Mouse (Mus musculus) intestine, embryonic 14.5 days (tissue): Measurements from ENCODE around the gene BC048562. TPM values are rescaled to one million over a fixed set of nuclear protein-coding genes. Genes with fewer than 3 reads are reported as not detected.

Experiments
- ATAC-seq: fragments of 200-750 bp; cut with Nextera tagmentation; replicated peaks from 2 replicates; pipeline ENCODE4 v1.8.0; 2017; ENCODE audit warnings: low read depth, moderate number of reproducible peaks, moderate TSS enrichment, moderate library complexity; ENCODE audit not compliant: low FRiP score, low TSS enrichment
- DNase-seq: peaks from one replicate; pipeline ENCODE4 v3.0.0-alpha.2; 2018; ENCODE audit warnings: low spot score
- H3K27ac ChIP-seq: fragments of 300-500 bp; sonication (generic); 2 replicates; pipeline ENCODE4 v1.5.1; 2014; ENCODE audit warnings: low read depth, mild to moderate bottlenecking, control low read depth
- H3K27me3 ChIP-seq: fragments of 300-500 bp; sonication (generic); replicated peaks from 2 replicates; pipeline ENCODE4 v1.6.1; 2014; ENCODE audit warnings: low read length, control low read depth; ENCODE audit not compliant: control insufficient read depth, insufficient read depth
- H3K36me3 ChIP-seq: fragments of 300-500 bp; sonication (generic); 2 replicates; pipeline ENCODE4 v1.6.1; 2014; ENCODE audit warnings: low read length, control low read depth; ENCODE audit not compliant: control insufficient read depth, insufficient read depth
- H3K4me1 ChIP-seq: fragments of 300-500 bp; sonication (generic); replicated peaks from 2 replicates; pipeline ENCODE4 v1.6.1; 2014; ENCODE audit warnings: low read length, control low read depth, mixed read lengths; ENCODE audit not compliant: control insufficient read depth, insufficient read depth
- H3K4me2 ChIP-seq: fragments of 300-500 bp; sonication (generic); 2 replicates; pipeline ENCODE4 v1.6.1; 2014; ENCODE audit warnings: low read length
- H3K4me3 ChIP-seq: fragments of 300-500 bp; sonication (generic); 2 replicates; pipeline ENCODE4 v1.5.1; 2014; ENCODE audit warnings: low read depth, low read length, control low read depth, mixed read lengths
- H3K9ac ChIP-seq: fragments of 300-500 bp; sonication (generic); 2 replicates; pipeline ENCODE4 v1.6.1; 2014; ENCODE audit warnings: mild to moderate bottlenecking, low read length
- H3K9me3 ChIP-seq: fragments of 300-500 bp; sonication (generic); 2 replicates; pipeline ENCODE4 v1.6.1; 2016; ENCODE audit warnings: low read length, control low read depth; ENCODE audit not compliant: control insufficient read depth
- WGBS: fragments of 180-500 bp; shearing (Covaris S2); extraction: QIAGEN DNeasy Blood & Tissue Kit; methylation state at CpG from one replicate; pipeline ENCODE4 v1.1.7; 2014; 5-methylcytosine and 5-hydroxymethylcytosine counted together
- polyA plus RNA-seq: library from polyadenylated mRNA; unstranded; fragments of >200 nt; fragmentation: Nextera tagmentation; extraction: Ambion mirVana; gene quantifications from 2 replicates; pipeline ENCODE4 v1.2.1, GENCODE M21; 2014

The BC048562 gene
- polyA plus RNA-seq, 1 experiment from 2014 or later = not detected

DNA sequence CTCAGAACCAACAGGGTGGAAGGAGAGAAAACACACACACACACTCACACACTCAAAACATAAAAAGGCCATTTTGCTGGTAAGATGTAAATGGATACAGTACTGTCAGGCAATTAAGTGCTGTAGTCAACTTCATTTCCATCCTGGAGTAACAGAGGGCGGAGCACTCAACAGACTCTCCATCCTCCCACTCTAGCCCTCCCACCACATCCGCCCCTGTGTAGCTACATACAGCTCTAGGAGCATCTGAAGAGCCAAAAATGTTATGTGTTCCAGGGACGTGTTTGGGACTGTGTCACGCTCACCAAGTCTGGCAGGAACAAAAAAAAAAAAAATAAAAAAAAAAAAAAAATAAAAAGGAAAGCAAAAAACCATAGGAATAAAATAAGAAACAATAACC lies 33.2 kb upstream of the BC048562 start:
- H3K27ac ChIP-seq = peak overlapping the region; percentile 80; the same call in 1 of the 2 replicates
- no peaks in the 10 kb centered on the region for H3K27me3 ChIP-seq
- no peak overlapping the region for H3K4me3 ChIP-seq
- WGBS = 73% methylated on average over 4 of the region's 4 CpGs
- H3K36me3 ChIP-seq = no peaks in the 10 kb centered on the region
- ATAC-seq (no peak), DNase-seq (no peak)
- H3K4me1 ChIP-seq = peaks cover 2% of the 10 kb centered on the region; the same call in 1 of the 2 replicates
- H3K9me3 ChIP-seq = no peaks in the 10 kb centered on the region
- no peak overlapping the region for H3K9ac ChIP-seq
- no peak overlapping the region for H3K4me2 ChIP-seq

DNA sequence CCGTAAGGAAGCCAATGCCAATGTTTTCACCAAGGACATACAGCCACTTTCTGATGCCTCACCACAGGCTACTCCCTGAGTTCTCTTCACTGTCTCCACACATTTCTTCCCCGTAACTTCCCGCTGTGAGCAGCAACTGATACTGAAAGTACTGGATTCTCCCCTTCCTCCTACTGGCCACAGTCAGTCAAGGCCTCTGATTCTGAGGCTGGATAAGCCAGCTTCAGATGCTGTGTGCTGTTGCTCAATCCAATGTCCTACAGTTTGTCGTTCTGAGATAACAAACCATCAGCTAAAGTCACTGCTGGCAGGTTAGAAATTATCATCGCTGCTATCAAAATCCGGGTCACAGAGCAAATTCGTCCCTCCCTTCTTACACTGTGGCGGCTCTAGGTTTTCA lies 31.8 kb upstream of the BC048562 start:
- Histone ChIP-seq H3K36me3 (no peaks in the 10 kb centered on the region), H3K4me2 (no peak overlapping the region), H3K27ac (no peak overlapping the region), H3K4me1 (peaks cover 2% of the 10 kb centered on the region; the same call in 1 of the 2 replicates), H3K9ac (no peak overlapping the region), H3K9me3 (no peaks in the 10 kb centered on the region), H3K4me3 (no peak overlapping the region), H3K27me3 (no peaks in the 10 kb centered on the region)
- 79% methylated on average over 8 of the region's 8 CpGs for WGBS
- ATAC-seq (no peak), DNase-seq (no peak)

DNA sequence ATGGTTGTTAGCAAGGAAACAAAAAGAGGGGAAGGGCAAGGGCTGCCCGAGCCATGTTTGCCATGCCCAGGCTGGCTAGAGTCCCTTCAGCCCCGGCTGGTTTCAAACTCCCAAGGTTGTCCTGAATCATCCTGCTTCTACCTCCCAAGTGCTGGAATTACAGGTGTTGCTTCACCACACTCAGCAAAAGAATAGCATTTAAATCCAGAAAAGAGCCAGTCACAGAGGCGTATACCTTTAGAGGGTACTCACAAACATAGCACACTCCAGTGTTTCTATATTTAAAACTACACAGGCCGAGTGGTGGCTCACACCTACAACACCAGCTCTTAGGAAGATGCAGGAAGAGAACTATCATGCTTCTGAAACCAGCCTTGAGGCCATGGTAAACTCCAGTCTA lies 26.7 kb upstream of the BC048562 start:
- no peak for ATAC-seq
- H3K4me3 ChIP-seq = no peak overlapping the region
- no peak for DNase-seq
- no peaks in the 10 kb centered on the region for H3K36me3 ChIP-seq
- H3K9me3 ChIP-seq = no peaks in the 10 kb centered on the region
- H3K4me1 ChIP-seq = no peaks in the 10 kb centered on the region
- H3K27ac ChIP-seq = no peak overlapping the region
- no peaks in the 10 kb centered on the region for H3K27me3 ChIP-seq
- no peak overlapping the region for H3K9ac ChIP-seq
- WGBS = 90% methylated on average over 4 of the region's 4 CpGs
- H3K4me2 ChIP-seq = no peak overlapping the region

DNA sequence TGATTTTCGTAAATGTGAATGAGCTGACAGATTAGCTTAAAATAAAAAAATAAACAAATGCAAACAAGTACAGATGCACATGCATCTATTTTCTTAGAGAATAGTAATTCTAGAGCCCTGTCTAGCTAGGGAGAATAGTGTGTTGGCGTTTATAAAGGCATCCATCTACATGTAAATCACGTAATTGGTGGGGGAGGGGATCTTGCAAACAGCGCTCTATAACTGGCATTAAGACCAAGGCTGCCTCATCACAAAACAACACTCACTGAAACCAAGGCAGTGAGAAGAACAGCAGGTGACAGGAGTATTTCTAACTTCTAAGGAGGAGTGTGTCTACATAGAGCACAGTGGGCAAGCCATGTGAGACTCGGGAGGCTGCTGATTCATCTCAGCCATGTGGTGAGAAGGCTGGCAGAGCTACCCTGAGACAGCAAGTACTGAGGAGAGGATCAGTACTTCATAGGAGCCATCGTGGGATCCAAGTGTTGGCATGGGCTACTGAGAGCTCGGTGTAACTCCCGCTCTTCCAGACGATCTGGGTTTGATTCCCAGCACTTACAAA lies 24.8 kb upstream of the BC048562 start:
- no peak for DNase-seq
- Histone ChIP-seq H3K4me2 (no peak overlapping the region), H3K4me3 (no peak overlapping the region), H3K9ac (no peak overlapping the region), H3K9me3 (no peaks in the 10 kb centered on the region), H3K27ac (no peak overlapping the region), H3K4me1 (no peaks in the 10 kb centered on the region), H3K27me3 (no peaks in the 10 kb centered on the region), H3K36me3 (no peaks in the 10 kb centered on the region)
- 77% methylated on average over 9 of the region's 9 CpGs for WGBS
- no peak for ATAC-seq

DNA sequence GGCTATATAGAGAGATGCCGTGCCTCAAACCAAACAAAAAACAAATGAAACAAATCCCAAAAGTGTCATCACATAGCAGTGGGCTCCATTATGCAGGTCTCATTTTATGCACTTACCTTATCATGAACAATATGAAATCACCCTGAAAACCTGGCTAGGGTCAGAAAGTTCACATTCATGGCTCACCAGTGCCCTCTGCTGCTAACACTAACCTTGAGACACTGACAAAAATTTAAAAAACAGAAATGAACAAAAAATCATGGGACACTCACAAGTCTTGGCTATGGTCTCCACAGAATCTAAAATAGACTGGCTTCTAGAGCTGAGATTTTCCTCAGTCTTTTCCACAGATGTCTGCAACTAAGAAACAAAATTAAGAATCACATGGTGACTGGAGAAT lies 24.1 kb upstream of the BC048562 start:
- H3K4me3 ChIP-seq = no peak overlapping the region
- no peak overlapping the region for H3K27ac ChIP-seq
- ATAC-seq = no peak
- H3K4me2 ChIP-seq = no peak overlapping the region
- no peak overlapping the region for H3K9ac ChIP-seq
- DNase-seq = no peak
- H3K4me1 ChIP-seq = no peaks in the 10 kb centered on the region
- no peaks in the 10 kb centered on the region for H3K9me3 ChIP-seq
- 71% methylated on average over 1 of the region's 1 CpGs for WGBS
- no peaks in the 10 kb centered on the region for H3K36me3 ChIP-seq
- no peaks in the 10 kb centered on the region for H3K27me3 ChIP-seq

DNA sequence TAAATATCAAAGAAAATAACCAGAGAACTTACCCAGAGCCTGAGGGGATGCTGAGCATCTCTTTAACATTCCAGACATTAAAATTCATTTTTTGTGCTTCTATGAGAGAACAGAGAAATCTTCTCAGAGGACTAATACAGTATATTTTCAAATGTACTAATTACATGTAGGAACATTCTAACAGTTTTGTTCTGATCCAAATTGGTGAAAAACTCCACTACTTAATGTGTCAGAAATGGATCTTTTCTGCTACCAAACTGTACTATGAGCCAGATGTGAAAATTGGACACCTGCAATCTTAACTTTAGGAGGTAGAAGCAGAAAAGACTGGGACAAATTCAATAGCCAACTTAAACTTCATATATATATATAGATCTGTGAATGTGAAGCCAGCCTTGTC lies 7.9 kb upstream of the BC048562 start, which contains the start of gene Ccdc36:
TSS of gene Ccdc36 (minus strand) at position 101 of the 400 bp plus-strand sequence.
- no peak for ATAC-seq
- Histone ChIP-seq H3K27ac (no peak within 1 kb of the TSS), H3K36me3 (no peaks in the 10 kb centered on the region), H3K4me2 (no peak within 1 kb of the TSS), H3K4me3 (no peak within 1 kb of the TSS), H3K27me3 (no peaks in the 10 kb centered on the region), H3K9me3 (no peaks in the 10 kb centered on the region), H3K9ac (no peak within 1 kb of the TSS), H3K4me1 (no peaks in the 10 kb centered on the region)
- DNase-seq = no peak

DNA sequence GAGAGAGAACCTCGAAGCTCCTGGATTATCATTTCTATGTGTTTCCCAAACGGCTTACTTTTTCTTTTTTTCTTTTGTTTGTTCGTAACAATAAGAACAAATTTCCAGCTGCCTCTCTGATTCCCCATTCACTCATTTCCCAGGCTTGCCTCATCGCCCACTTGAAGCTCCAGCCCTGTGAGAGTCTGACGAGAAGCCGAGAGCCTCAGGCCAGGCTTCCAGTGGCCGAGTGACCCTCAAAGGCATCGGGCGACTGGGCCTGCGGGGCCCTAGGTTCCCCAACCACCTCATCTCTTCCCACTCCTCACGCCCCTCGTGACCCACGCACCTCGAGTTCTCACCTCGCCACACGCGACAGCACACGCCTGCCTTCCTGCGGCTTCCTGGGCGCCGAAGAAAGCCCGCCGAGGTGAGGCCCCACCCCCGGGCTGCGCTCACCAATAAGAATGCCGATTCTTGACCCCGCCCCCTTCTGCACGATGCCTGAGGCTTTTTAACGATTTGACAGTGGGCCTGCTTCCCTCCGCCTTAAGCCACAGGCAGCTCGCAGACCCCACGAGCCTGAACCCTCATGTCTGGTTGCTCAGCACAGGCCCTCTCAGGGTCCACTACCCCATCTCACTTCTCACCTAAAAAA lies 4.7 kb upstream of the BC048562 start:
- Histone ChIP-seq H3K4me3 (no peak overlapping the region), H3K9ac (0 out of 2 replicates have a peak overlapping the region, but pooled peaks have one; percentile 8), H3K27me3 (no peaks in the 10 kb centered on the region), H3K4me1 (no peaks in the 10 kb centered on the region), H3K36me3 (no peaks in the 10 kb centered on the region), H3K27ac (no peak overlapping the region), H3K4me2 (peak overlapping the region; percentile 45), H3K9me3 (no peaks in the 10 kb centered on the region)
- peak; percentile 62 for DNase-seq
- peak; percentile 55 for ATAC-seq
- WGBS = 57% methylated on average over 32 of the region's 32 CpGs

DNA sequence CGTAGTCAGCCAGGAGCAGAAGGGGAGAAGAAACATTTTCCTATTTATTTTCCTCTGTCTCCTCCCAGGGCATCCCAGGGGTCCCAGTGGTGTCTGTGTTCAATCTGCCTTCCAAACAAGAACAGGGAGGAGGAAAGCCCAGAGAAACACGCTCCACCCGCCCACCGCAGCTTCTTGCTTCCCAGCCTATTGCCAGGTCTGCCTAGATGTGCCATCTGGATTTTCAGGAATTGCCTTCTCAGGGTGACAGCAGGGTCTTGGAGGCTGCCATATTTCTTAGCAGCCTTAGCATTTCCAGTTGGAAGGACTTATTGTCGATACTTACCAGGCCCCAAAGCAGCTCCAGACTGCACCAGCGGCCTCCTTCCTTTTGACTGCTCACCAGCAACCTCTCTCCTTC lies 2.9 kb downstream of the BC048562 start:
- Histone ChIP-seq H3K4me3 (no peak overlapping the region), H3K36me3 (no peaks in the 10 kb centered on the region), H3K9me3 (no peaks in the 10 kb centered on the region), H3K4me1 (no peaks in the 10 kb centered on the region), H3K27ac (no peak overlapping the region), H3K4me2 (no peak overlapping the region), H3K27me3 (no peaks in the 10 kb centered on the region), H3K9ac (no peak overlapping the region)
- DNase-seq (no peak), ATAC-seq (no peak)
- WGBS = 66% methylated on average over 6 of the region's 6 CpGs

DNA sequence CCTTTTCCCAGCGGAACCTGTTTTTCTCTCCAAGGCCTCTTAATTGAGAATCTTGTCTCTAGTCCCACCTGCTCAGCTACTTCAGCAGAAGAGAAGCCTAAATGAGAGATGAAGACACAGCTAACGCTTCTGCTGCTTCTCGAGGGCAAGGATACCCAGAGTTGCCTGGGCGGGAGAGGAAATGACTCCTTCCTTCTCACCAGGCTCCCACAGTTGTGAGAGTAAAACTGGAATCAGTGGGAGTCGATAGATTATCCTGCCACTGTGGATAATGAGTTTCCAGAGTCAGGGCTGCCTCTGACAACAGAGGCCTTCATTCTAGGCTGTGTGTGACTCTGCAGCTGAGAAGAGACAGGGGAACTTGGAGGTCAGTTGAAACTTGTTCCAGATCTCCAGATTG lies 4.2 kb downstream of the BC048562 start:
- no peak overlapping the region for H3K27ac ChIP-seq
- ATAC-seq = no peak
- H3K4me3 ChIP-seq = no peak overlapping the region
- no peaks in the 10 kb centered on the region for H3K9me3 ChIP-seq
- H3K4me2 ChIP-seq = no peak overlapping the region
- no peak overlapping the region for H3K9ac ChIP-seq
- no peaks in the 10 kb centered on the region for H3K36me3 ChIP-seq
- H3K4me1 ChIP-seq = no peaks in the 10 kb centered on the region
- no peak for DNase-seq
- no peaks in the 10 kb centered on the region for H3K27me3 ChIP-seq
- 65% methylated on average over 5 of the region's 5 CpGs for WGBS
